Mouse (Mus musculus) liver, adult 2 months (tissue): Measurements from ENCODE around the gene AW011738.

Source experiments
- CTCF ChIP-seq: fragments of 200-500 bp; IDR thresholded peaks from 2 replicates; pipeline ENCODE4 v1.5.1; 2011; ENCODE audit warnings: low read depth, low read length, control low read depth
- POLR2A ChIP-seq: fragments of 200-500 bp; IDR thresholded peaks from 2 replicates; pipeline ENCODE4 v1.6.1; 2011; ENCODE audit warnings: low read length, control low read depth; ENCODE audit not compliant: insufficient read depth; ENCODE audit errors: extremely low read depth

DNA sequence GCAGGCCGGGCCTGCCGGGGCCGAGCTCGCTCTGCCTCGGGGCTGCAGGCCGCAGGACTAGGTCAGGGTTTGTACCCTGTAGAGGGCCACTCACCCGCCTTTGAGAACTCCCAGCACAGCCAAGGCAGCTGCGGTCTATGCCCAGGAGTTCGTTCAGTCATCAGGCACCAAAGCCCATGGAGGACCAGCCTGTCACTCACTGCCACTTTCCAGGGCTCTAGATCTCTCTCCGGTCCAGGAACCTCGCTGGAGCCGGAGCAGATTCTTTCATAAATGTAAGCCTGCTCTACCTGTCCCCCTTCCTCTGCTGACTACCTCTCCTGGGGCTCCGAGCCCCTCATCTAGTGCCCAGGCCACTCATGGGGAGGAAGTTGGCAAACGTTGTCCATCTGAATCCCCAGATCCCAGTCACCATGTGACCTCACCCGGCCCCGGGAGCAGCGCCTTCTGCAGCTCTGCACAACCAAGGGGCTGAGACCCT is 31.0 kb downstream of the AW011738 start:
- TF ChIP-seq POLR2A (no peak), CTCF (no peak)
